Mouse (Mus musculus) ES-E14 (cell line): Measurements from ENCODE around the gene Gm5678.

Source experiments
- CHD2 ChIP-seq: IDR thresholded peaks from 2 replicates; pipeline ENCODE4 v1.6.1; 2014; ENCODE audit warnings: mild to moderate bottlenecking, low read depth, low read length, inconsistent platforms
- MAFK ChIP-seq: IDR thresholded peaks from 2 replicates; pipeline ENCODE4 v1.6.1; 2014; ENCODE audit warnings: mild to moderate bottlenecking, low read depth, low read length, inconsistent platforms; ENCODE audit not compliant: insufficient read depth
- ZC3H11A ChIP-seq: IDR thresholded peaks from 2 replicates; pipeline ENCODE4 v1.6.1; 2012; ENCODE audit warnings: low read depth, mild to moderate bottlenecking, inconsistent platforms, low read length, borderline replicate concordance
- ZNF384 ChIP-seq: IDR thresholded peaks from 2 replicates; pipeline ENCODE4 v1.6.1; 2012; ENCODE audit warnings: low read depth, low read length, inconsistent platforms

DNA sequence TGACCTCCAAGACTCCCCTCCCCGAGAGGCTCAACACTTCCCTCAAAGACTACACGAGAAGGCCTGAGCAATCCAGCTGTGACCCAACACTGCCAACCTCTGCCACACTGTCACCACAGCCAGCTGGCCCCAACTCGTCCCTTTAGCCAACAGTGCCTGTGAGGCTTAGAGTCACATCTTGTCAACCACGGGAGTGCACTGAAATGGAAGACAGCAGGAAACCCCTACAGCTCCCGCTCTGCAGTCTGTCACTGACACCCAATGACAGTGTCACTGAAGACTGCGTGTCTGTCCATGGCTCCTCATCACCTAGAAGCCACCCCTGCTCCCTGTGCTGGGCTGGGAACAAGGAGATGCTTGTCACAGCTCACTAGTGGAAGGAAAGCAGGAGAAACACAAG, 46.8 kb upstream of the Gm5678 start:
- TF ChIP-seq ZNF384 = no peak
- no peak for TF ChIP-seq CHD2
- no peak for TF ChIP-seq ZC3H11A
- TF ChIP-seq MAFK = no peak
